Mouse (Mus musculus) C2C12 (cell line): ENCODE measurements around the gene Dnah8. TPM values are rescaled to one million over a fixed set of nuclear protein-coding genes. Genes with fewer than 3 reads are reported as not detected.

Experiments used
- H3K27me3 ChIP-seq: one replicate; pipeline ENCODE4 v1.6.1; 2011; ENCODE audit not compliant: control insufficient read depth, insufficient read depth, insufficient read length
- H3K36me3 ChIP-seq: one replicate; pipeline ENCODE4 v1.6.1; 2011; ENCODE audit not compliant: control insufficient read depth, insufficient read depth
- H3K4me3 ChIP-seq: one replicate; pipeline ENCODE4 v1.5.1; 2011; ENCODE audit warnings: mild to moderate bottlenecking, control low read depth; ENCODE audit not compliant: poor library complexity, insufficient read depth, severe bottlenecking
- H3K79me2 ChIP-seq: one replicate; pipeline ENCODE4 v1.6.1; 2011; ENCODE audit not compliant: control insufficient read depth, insufficient read depth
- H3K79me3 ChIP-seq: one replicate; pipeline ENCODE4 v1.6.1; 2011; ENCODE audit warnings: low read depth, control low read depth
- H3ac ChIP-seq: one replicate; pipeline ENCODE3; 2011; ENCODE audit warnings: low read depth; ENCODE audit not compliant: control insufficient read depth, insufficient read length
- CEBPB ChIP-seq: IDR thresholded peaks from one replicate; pipeline ENCODE4 v1.6.1; 2011; ENCODE audit warnings: low read depth, mild to moderate bottlenecking, control low read depth, moderate library complexity
- CTCF ChIP-seq: IDR thresholded peaks from one replicate; pipeline ENCODE4 v1.5.1; 2011; ENCODE audit not compliant: control insufficient read depth, insufficient read depth, insufficient read length
- FOSL1 ChIP-seq: IDR thresholded peaks from one replicate; pipeline ENCODE4 v1.8.0; 2011; ENCODE audit warnings: mild to moderate bottlenecking, low read length; ENCODE audit not compliant: poor library complexity, insufficient read depth, severe bottlenecking
- MAX ChIP-seq: IDR thresholded peaks from one replicate; pipeline ENCODE4 v1.6.1; 2011; ENCODE audit warnings: mild to moderate bottlenecking, control low read depth
- MYOD1 ChIP-seq: IDR thresholded peaks from one replicate; pipeline ENCODE4 v1.6.1; 2011; ENCODE audit warnings: low read depth; ENCODE audit not compliant: control insufficient read depth, insufficient read length
- MYOG ChIP-seq: IDR thresholded peaks from one replicate; pipeline ENCODE4 v1.6.1; 2011; ENCODE audit not compliant: control insufficient read depth, insufficient read length; ENCODE audit errors: extremely low read depth
- USF1 ChIP-seq: IDR thresholded peaks from one replicate; pipeline ENCODE4 v1.6.1; 2011; ENCODE audit warnings: low read depth, mild to moderate bottlenecking, control low read depth, moderate library complexity
- polyA plus RNA-seq: library from polyadenylated mRNA; unstranded; fragments of >200 nt; fragmentation: generic; extraction: Trizol; gene quantifications from one replicate; pipeline ENCODE4 v1.2.1, GENCODE M21; 2012; ENCODE audit warnings: missing spikeins

Gene Dnah8
- polyA plus RNA-seq, 1 experiment = 0.32 TPM

DNA sequence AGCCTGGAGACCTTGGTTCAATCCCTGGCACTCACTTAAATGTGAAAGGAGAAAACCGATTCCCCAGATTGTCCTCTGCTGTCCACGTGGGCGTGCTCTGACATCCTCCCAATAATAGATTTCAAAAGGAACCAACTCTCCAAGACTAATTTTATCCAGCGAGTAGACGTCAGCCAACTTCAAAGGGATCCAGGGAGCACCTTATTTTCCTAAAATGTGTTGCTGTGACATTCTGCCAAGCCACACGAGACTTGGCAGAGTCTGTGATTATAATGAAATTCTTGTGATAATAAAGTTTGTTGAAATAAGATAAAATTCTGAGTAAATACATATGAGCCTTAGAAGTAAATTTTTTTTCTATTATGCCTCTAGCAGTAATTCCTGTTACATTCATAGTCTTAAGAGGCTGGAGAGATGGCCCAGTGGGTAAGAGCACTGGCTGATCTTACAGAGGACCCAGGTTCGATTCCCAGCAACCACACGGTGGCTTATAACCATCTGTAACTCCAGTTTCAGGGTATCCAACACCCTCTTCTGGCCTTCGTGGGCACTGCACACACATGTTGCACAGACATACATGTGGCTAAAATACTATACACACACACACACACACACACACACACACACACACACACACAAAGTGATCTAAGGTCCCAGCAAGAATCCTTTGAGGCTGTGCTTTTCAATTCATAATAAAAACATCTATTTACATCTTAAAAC, 51.0 kb downstream of the Dnah8 start:
- Histone ChIP-seq H3K27me3 (peaks cover 3% of the 10 kb centered on the region), H3K36me3 (no peaks in the 10 kb centered on the region), H3ac (no peak overlapping the region), H3K79me3 (no peaks in the 10 kb centered on the region), H3K4me3 (no peak overlapping the region), H3K79me2 (no peaks in the 10 kb centered on the region)
- TF ChIP-seq CEBPB (no peak), MAX (no peak), MYOG (no peak), FOSL1 (no peak), CTCF (no peak), USF1 (no peak), MYOD1 (no peak)

DNA sequence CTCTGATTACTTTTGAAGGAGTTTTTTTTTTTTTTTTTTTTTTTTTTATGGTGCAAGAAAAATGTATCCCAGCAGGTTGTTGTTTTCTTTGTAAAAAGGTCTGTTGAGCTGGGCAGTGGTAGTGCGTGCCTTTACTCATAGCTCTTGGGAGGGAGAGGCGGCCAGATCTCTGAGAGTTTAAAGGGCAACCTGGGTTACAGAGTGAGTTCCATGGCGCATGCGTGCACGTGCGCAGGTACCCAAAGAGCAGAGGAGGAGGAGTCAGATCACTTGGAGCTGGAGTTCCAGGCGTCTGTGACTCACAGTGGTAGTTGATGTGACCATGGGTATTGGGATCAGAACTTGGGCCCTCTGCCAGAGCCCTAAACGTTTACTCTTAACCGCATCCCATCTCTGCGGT, 54.4 kb downstream of the Dnah8 start:
- no peaks in the 10 kb centered on the region for H3K79me2 ChIP-seq
- no peak overlapping the region for H3K4me3 ChIP-seq
- TF ChIP-seq USF1 = no peak
- no peak for TF ChIP-seq MAX
- no peak for TF ChIP-seq MYOD1
- TF ChIP-seq MYOG = no peak
- no peak for TF ChIP-seq CEBPB
- no peak for TF ChIP-seq FOSL1
- no peak for TF ChIP-seq CTCF
- H3K79me3 ChIP-seq = no peaks in the 10 kb centered on the region
- peaks cover 5% of the 10 kb centered on the region for H3K27me3 ChIP-seq
- H3ac ChIP-seq = no peak overlapping the region
- H3K36me3 ChIP-seq = no peaks in the 10 kb centered on the region

- H3K27me3 ChIP-seq = peaks cover 15% of the 10 kb centered on the region
- TF ChIP-seq MYOG (no peak), FOSL1 (no peak), CTCF (no peak), CEBPB (no peak), MAX (no peak), USF1 (no peak), MYOD1 (no peak)
Measured at GRCm38 (mm10) chr17:30679612-30680011, 55.5 kb downstream of the Dnah8 start.

GRCm38 (mm10) chr17:30681604-30682003, 57.5 kb downstream of the Dnah8 start:
- Histone ChIP-seq H3K79me2 (no peaks in the 10 kb centered on the region), H3K4me3 (no peak overlapping the region), H3ac (no peak overlapping the region), H3K27me3 (peaks cover 24% of the 10 kb centered on the region), H3K79me3 (no peaks in the 10 kb centered on the region), H3K36me3 (no peaks in the 10 kb centered on the region)
- peak; percentile 83 for TF ChIP-seq CTCF
- TF ChIP-seq CEBPB = no peak
- no peak for TF ChIP-seq MYOG
- peak; percentile 75 for TF ChIP-seq MAX
- no peak for TF ChIP-seq MYOD1
- TF ChIP-seq FOSL1 = no peak

More at GRCm38 (mm10) chr17:30679612-30680011, 55.5 kb downstream of the Dnah8 start:
- no peak overlapping the region for H3K4me3 ChIP-seq
- no peaks in the 10 kb centered on the region for H3K79me2 ChIP-seq
- no peak overlapping the region for H3ac ChIP-seq
- H3K79me3 ChIP-seq = no peaks in the 10 kb centered on the region
- H3K36me3 ChIP-seq = no peaks in the 10 kb centered on the region

GRCm38 (mm10) chr17:30690181-30690580, 66.0 kb downstream of the Dnah8 start:
- Histone ChIP-seq H3K4me3 (no peak overlapping the region), H3K36me3 (no peaks in the 10 kb centered on the region), H3K27me3 (peaks cover 35% of the 10 kb centered on the region), H3ac (no peak overlapping the region), H3K79me2 (no peaks in the 10 kb centered on the region), H3K79me3 (no peaks in the 10 kb centered on the region)
- TF ChIP-seq MYOG (no peak), CTCF (no peak), CEBPB (no peak), USF1 (no peak), MAX (no peak), MYOD1 (no peak)

DNA sequence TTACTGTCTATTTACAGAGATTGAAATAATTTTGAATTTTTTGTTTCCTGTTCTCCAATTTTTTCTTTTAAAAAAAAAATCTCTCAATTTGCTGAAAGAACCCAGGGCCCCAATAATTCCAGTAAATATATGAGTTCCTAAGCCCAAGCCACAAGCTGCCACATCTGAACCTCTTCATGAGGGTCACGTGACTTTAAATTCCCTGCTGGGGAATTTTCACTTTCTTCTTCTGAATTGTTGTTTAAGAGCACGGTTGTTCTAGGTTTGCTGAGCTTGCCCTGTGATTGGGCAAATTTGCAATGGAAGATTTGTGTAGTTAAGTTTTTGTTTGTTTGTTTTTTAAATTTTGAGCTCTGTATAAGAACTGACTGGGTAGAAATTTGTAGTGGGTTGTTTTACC, 67.3 kb downstream of the Dnah8 start:
- H3K4me3 ChIP-seq = no peak overlapping the region
- TF ChIP-seq USF1 = peak; percentile 67
- TF ChIP-seq FOSL1 = no peak
- no peak overlapping the region for H3ac ChIP-seq
- H3K36me3 ChIP-seq = no peaks in the 10 kb centered on the region
- H3K79me3 ChIP-seq = no peaks in the 10 kb centered on the region
- H3K79me2 ChIP-seq = no peaks in the 10 kb centered on the region
- peaks cover 31% of the 10 kb centered on the region for H3K27me3 ChIP-seq
